Mouse (Mus musculus) liver, postnatal 0 days (tissue): ENCODE measurements around the gene Zfp612. TPM values are rescaled to one million over a fixed set of nuclear protein-coding genes. Genes with fewer than 3 reads are reported as not detected.
"Not testable (repeated sequence)": the region's sequence is repeated elsewhere in the genome, so short reads cannot be mapped to it uniquely, and the experiment has no call there.

Experiments used
- ATAC-seq: fragments of 200-750 bp; cut with Nextera tagmentation; 2 replicates; pipeline ENCODE4 v1.8.0; 2017; ENCODE audit warnings: mild to moderate bottlenecking, moderate library complexity
- DNase-seq: peaks from one replicate; pipeline ENCODE4 v3.0.0-alpha.2; 2016
- H3K27ac ChIP-seq: fragments of 300-500 bp; sonication (generic); 2 replicates; pipeline ENCODE4 v1.5.1; 2014; ENCODE audit warnings: antibody characterized with exemption, moderate library complexity, mild to moderate bottlenecking, low read depth
- H3K27me3 ChIP-seq: fragments of 300-500 bp; sonication (generic); 2 replicates; pipeline ENCODE4 v1.6.1; 2014; ENCODE audit warnings: low read length, control low read depth, mixed read lengths; ENCODE audit not compliant: insufficient read depth
- H3K36me3 ChIP-seq: fragments of 300-500 bp; sonication (generic); replicated peaks from 2 replicates; pipeline ENCODE4 v1.6.1; 2014; ENCODE audit warnings: mild to moderate bottlenecking, control low read depth, low read length, moderate library complexity, mixed read lengths; ENCODE audit not compliant: insufficient read depth
- H3K4me1 ChIP-seq: fragments of 300-500 bp; sonication (generic); 2 replicates; pipeline ENCODE4 v1.6.1; 2014; ENCODE audit warnings: antibody characterized with exemption, mild to moderate bottlenecking, control low read depth; ENCODE audit not compliant: insufficient read depth
- H3K4me2 ChIP-seq: fragments of 300-500 bp; sonication (generic); 2 replicates; pipeline ENCODE4 v1.6.1; 2014; ENCODE audit warnings: low read depth, mild to moderate bottlenecking, low read length, moderate library complexity, mixed read lengths
- H3K4me3 ChIP-seq: fragments of 300-500 bp; sonication (generic); 2 replicates; pipeline ENCODE4 v1.5.1; 2014; ENCODE audit warnings: low read depth, low read length
- H3K9ac ChIP-seq: fragments of 300-500 bp; sonication (generic); replicated peaks from 2 replicates; pipeline ENCODE4 v1.6.1; 2014; ENCODE audit warnings: mild to moderate bottlenecking, moderate library complexity
- H3K9me3 ChIP-seq: fragments of 300-500 bp; sonication (generic); 2 replicates; pipeline ENCODE4 v1.6.1; 2016; ENCODE audit warnings: mild to moderate bottlenecking, control low read depth, low read length, mixed read lengths
- CTCF ChIP-seq: sonication (generic); IDR thresholded peaks from 2 replicates; pipeline ENCODE4 v1.5.1; 2016; ENCODE audit warnings: antibody characterized with exemption, low read depth
- EP300 ChIP-seq: IDR thresholded peaks from 2 replicates; pipeline ENCODE4 v1.6.1; 2016; ENCODE audit warnings: antibody characterized with exemption, low read depth, mild to moderate bottlenecking
- WGBS: fragments of 180-500 bp; shearing (Covaris S2); extraction: QIAGEN DNeasy Blood & Tissue Kit; methylation state at CpG from one replicate; pipeline ENCODE4 v1.1.7; 2014; ENCODE audit not compliant: insufficient replicate concordance; 5-methylcytosine and 5-hydroxymethylcytosine counted together
- polyA plus RNA-seq: library from polyadenylated mRNA; unstranded; fragments of >200 nt; fragmentation: Nextera tagmentation; extraction: Ambion mirVana; gene quantifications from 2 replicates; pipeline ENCODE4 v1.2.1, GENCODE M21; 2015

The Zfp612 gene
- polyA plus RNA-seq = 2.7 TPM in 2 replicates

- TF ChIP-seq EP300 = no peak
- TF ChIP-seq CTCF = no peak
- Histone ChIP-seq H3K4me2 (peak within 1 kb of the TSS; percentile 73), H3K4me1 (peaks cover 4% of the 10 kb centered on the region; the same call in 1 of the 2 replicates), H3K9me3 (no peaks in the 10 kb centered on the region), H3K27me3 (no peaks in the 10 kb centered on the region), H3K4me3 (peak within 1 kb of the TSS; percentile 54), H3K27ac (peak within 1 kb of the TSS; percentile 60), H3K9ac (peak within 1 kb of the TSS; percentile 65), H3K36me3 (no peaks in the 10 kb centered on the region)
- DNase-seq (peak; percentile 70), ATAC-seq (peak; percentile 98)
- WGBS = 8% methylated on average over 54 of the region's 54 CpGs
These were observed at the start of gene Zfp612 for GRCm38 (mm10) chr8:110079282-110080221. TSS of gene Zfp612 (plus strand) at chr8:110079746.

- not testable (repeated sequence) for ATAC-seq, DNase-seq
These were observed 45.8 kb upstream of the Zfp612 start for GRCm38 (mm10) chr8:110033771-110034170.

DNA sequence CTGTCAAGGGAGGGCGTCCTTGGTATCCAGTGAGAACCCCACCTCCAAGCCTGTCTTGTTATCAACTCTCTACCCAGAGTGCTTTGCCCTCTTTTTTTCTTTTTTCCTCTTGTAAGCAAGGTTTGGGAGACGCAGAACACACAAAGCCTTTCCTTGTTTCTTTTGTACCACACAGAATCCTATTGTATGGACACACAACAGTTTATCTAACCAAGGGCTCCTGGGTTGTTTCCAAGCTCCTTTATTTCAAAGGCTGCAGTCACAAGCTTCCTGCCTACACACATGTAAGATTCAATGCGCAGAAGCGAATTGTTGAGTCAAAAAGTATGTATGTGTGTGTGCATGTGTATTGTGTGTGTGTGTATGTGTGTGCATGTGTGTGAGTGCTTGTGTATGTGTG is 45.2 kb upstream of the Zfp612 start:
- Histone ChIP-seq H3K27me3 (no peaks in the 10 kb centered on the region), H3K9me3 (no peaks in the 10 kb centered on the region), H3K4me2 (no peak overlapping the region), H3K4me3 (no peak overlapping the region), H3K36me3 (no peaks in the 10 kb centered on the region), H3K27ac (no peak overlapping the region), H3K9ac (no peak overlapping the region), H3K4me1 (no peaks in the 10 kb centered on the region)
- DNase-seq = no peak
- TF ChIP-seq CTCF = no peak
- 70% methylated on average over 4 of the region's 4 CpGs for WGBS
- no peak for ATAC-seq

More at GRCm38 (mm10) chr8:110033771-110034170, 45.8 kb upstream of the Zfp612 start:
- H3K36me3 ChIP-seq, H3K4me1 ChIP-seq, H3K4me3 ChIP-seq, H3K9me3 ChIP-seq, H3K9ac ChIP-seq, H3K27ac ChIP-seq, H3K4me2 ChIP-seq, H3K27me3 ChIP-seq: not testable (repeated sequence)
- 39% methylated on average over 8 of the region's 8 CpGs for WGBS

DNA sequence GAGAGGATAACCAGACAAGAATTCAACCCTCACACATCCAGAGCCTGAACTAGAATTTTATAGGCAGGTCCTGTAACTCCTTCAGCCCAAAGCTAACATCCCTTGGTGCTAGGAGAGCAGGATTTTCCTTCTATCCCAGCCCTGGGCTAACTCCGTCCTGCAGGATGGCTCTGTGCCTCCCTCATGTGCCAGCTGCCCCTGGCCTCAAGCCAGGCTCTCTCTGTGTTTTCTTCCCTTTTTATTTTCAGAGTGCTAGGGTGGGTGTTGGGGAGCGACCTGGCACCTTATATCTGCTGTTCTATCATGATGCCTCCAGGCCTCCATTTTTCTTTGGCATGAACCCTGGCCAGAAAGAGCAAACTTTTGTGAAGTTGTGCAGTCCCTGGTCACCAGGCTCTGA is 43.4 kb upstream of the Zfp612 start:
- H3K4me2 ChIP-seq = no peak overlapping the region
- ATAC-seq = no peak
- no peak overlapping the region for H3K4me3 ChIP-seq
- no peak for DNase-seq
- H3K36me3 ChIP-seq = no peaks in the 10 kb centered on the region
- 59% methylated on average over 2 of the region's 2 CpGs for WGBS
- H3K9ac ChIP-seq = no peak overlapping the region
- H3K27me3 ChIP-seq = no peaks in the 10 kb centered on the region
- no peak overlapping the region for H3K27ac ChIP-seq
- no peak for TF ChIP-seq CTCF
- no peak for TF ChIP-seq EP300
- H3K4me1 ChIP-seq = no peaks in the 10 kb centered on the region
- no peaks in the 10 kb centered on the region for H3K9me3 ChIP-seq

DNA sequence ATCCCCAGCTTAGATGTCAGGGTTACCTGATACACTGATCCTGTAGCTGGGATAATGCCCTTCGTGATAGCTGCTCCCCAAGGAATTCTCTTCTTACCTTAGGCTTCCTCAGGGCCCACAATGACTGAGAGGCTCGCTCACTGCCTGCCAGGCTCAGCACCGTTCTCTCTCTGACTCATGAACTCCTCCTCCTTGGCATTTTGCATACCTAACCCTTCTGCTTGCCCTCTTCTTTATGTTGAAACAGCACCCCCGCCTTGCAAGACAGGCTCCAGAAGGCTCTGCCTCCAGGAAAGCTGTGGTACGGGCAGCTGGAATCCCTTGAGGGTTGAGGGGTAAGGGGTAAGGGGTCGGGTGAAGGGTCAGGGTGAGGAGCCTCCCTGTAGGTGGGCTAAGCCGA is 40.3 kb upstream of the Zfp612 start:
- Histone ChIP-seq H3K36me3 (no peaks in the 10 kb centered on the region), H3K9me3 (no peaks in the 10 kb centered on the region), H3K27ac (no peak overlapping the region), H3K4me3 (no peak overlapping the region), H3K9ac (no peak overlapping the region), H3K4me2 (no peak overlapping the region), H3K4me1 (no peaks in the 10 kb centered on the region), H3K27me3 (no peaks in the 10 kb centered on the region)
- WGBS = 44% methylated on average over 7 of the region's 7 CpGs
- no peak for ATAC-seq
- no peak for DNase-seq
- TF ChIP-seq EP300 (no peak), CTCF (no peak)

DNA sequence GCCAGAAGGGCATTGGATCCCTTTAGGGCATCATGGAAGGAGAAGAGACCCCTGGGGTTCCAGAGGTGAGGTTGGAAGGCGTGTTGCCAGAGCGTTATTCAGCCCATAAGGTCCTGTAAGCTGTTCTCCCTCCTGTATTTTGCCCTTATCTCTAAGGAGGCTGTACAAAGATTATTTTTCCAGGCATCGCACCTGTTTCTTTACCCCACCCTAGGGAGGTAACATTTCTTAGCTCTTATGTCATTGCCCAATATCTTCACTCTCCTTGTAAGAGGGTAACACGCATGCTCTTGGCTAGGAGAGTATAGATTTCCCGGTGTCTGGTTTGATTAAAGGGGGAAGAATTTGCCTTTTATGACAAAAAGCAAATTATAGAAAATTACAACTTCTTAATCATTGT is 39.9 kb upstream of the Zfp612 start, which contains the start of gene Chst4:
TSS of gene Chst4 (minus strand) at position 82 of the 400 bp plus-strand sequence.
- H3K4me1 ChIP-seq = no peaks in the 10 kb centered on the region
- TF ChIP-seq EP300 (no peak), CTCF (no peak)
- no peak within 1 kb of the TSS for H3K9ac ChIP-seq
- no peak within 1 kb of the TSS for H3K4me3 ChIP-seq
- DNase-seq (no peak), ATAC-seq (no peak)
- H3K4me2 ChIP-seq = no peak within 1 kb of the TSS
- 79% methylated on average over 5 of the region's 5 CpGs for WGBS
- H3K9me3 ChIP-seq = no peaks in the 10 kb centered on the region
- no peaks in the 10 kb centered on the region for H3K27me3 ChIP-seq
- no peaks in the 10 kb centered on the region for H3K36me3 ChIP-seq
- H3K27ac ChIP-seq = no peak within 1 kb of the TSS
